Mouse (Mus musculus) CD8-positive naive resting alpha-beta T cell, adult 2 months (primary cell): Measurements from ENCODE around the gene Gpr27.
A peak's percentile ranks its signal among the peaks of the same experiment; 100 is the strongest.

ENCODE experiments used
- DNase-seq, 2 experiments: peaks; one replicate each; pipeline ENCODE4 v3.0.0; 2022; ENCODE audit warnings: low read depth in 2 of 2, low spot score in 2 of 2

Gpr27 gene

DNA sequence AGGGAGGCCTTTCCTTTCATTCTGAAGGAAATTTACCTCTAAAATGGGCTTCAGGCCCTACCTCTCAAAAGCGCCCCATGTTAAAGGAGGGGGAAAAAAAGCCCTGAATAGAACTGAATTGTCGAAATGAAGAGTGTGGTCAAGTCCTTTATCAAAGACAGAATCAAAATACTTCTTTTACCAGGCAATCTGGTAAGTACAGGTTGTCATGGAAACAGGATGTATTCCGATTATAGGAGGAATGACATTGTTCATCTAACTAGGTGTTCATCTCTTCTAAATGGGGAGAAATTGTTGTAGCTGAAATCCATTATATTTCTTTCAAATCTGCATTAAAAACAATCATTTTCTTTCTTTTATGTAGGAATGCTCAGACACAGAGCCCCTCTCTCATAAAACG lies 18.0 kb upstream of the Gpr27 start:
- DNase-seq = no peak

DNA sequence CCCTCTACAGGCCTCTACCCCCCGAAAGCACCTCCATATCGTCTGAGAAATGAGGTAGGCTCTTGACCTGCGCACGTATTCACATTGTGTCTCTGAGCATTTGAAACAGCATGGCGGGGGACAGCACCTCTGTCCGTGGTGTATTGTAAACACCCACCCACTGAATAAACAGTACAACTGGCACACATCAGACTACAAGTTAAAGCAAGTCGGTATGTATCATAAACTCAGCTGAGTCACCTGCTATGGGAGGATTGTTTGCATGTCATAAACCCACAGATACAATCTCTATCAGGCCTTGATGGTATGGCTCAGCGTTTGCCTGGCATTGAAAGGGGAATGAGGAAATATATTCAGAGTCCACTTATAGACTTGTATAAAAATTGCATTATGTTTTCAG lies 15.2 kb upstream of the Gpr27 start:
- DNase-seq = no peak

DNA sequence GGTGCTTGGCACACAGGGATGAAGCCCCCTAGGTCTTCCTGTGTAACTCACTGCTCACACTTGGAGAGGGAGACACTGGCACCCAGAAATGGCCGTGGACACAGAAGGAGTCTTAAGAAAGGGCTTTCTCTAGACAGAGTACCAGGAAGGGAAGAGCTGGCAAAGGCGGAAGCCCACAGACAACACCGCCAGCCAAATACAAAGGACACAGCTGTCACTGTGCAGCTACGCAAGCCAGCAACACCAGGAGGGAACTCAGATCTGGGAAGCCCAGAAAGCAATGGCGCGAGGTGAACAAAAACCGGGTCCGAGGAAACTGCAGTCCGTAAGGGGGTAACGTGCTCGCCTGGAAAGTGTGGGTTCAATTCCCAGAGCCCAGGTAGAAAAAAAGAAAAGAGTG lies 14.4 kb upstream of the Gpr27 start:
- no peak for DNase-seq

DNA sequence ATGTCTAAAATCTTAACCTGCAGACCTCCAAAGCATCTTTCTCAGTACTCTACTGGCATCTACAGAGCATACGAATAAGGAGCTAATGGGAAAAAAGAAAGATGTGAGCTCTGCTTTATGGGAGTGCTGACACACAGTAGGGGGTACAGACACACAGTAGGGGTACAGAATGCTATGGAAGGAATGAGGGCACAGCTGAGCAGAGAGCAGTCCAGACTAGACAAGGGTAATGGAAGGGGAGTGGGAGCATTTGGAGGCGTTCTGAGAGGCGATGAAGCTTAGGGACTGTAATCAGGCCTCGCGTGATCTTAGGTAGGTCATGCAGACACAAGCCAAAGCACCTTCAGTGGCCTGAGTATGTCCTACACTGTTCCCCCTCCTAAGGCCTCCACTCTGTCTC lies 8.5 kb upstream of the Gpr27 start:
- no peak for DNase-seq

DNA sequence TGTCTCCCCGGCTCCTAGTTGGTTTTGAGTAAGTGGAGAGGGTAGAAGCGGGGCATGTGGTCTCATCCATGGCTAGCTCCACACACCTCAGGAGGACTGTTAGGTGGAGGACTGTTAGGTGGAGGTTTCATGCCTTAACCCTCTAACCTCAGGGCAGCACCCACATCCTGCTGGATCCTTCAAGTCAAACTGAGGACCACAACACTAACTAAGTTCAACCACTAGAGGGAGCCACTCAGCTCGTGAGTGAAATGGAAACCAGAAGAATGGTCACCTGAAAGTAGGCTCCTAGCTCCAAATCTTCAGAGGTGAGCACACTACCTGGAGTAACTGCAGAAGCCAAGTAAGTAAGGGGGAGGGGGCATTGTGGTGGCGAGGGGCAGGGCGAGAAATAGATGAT lies 7.6 kb upstream of the Gpr27 start:
- peak; percentile 8 to 42 for DNase-seq

DNA sequence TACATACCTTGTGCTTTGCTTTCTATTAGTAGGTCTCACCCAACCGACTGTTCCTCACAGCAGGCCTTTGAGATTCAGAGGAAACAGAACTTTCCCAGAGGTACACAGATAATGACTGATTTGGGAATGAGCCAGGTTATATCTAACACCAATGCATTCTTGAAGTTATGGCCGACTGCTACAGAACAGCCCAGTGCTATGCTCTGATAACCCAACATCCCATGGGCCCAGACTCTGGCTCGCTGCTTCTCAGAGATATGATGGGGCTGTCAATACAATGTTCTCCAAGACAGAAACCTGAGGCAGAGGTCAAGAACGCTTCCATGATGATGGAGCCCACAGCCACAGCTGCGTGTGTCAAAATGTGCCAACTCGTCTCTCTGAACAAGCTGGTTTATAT lies 4.0 kb upstream of the Gpr27 start:
- no peak for DNase-seq

DNA sequence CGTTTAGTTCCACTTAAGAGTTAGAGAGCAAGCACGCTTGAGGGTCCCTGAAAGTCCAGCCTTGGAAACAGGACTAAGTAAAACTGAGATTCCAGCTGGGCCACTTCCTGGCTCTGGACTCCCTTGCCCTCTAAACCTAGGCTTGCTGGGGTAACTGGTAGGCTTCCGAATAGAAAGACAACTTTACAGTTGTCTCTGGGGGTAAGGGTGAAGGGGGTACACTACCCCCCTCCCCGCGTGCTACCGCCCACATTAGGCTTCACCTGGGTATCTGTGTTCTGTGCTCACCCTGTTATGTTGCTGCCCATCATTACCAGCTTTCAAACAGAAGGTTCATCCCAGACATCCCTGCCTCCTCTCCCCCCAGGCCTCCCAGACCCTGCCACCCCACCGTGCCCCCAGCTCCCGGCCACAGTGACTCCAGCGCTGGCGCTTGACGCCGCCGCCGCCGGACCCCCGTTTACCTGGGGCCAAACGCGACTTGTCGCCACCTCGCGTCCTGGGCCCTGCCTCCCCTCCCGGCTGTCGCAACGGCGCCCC lies 743 bp upstream of the Gpr27 start:
- no peak for DNase-seq

DNA sequence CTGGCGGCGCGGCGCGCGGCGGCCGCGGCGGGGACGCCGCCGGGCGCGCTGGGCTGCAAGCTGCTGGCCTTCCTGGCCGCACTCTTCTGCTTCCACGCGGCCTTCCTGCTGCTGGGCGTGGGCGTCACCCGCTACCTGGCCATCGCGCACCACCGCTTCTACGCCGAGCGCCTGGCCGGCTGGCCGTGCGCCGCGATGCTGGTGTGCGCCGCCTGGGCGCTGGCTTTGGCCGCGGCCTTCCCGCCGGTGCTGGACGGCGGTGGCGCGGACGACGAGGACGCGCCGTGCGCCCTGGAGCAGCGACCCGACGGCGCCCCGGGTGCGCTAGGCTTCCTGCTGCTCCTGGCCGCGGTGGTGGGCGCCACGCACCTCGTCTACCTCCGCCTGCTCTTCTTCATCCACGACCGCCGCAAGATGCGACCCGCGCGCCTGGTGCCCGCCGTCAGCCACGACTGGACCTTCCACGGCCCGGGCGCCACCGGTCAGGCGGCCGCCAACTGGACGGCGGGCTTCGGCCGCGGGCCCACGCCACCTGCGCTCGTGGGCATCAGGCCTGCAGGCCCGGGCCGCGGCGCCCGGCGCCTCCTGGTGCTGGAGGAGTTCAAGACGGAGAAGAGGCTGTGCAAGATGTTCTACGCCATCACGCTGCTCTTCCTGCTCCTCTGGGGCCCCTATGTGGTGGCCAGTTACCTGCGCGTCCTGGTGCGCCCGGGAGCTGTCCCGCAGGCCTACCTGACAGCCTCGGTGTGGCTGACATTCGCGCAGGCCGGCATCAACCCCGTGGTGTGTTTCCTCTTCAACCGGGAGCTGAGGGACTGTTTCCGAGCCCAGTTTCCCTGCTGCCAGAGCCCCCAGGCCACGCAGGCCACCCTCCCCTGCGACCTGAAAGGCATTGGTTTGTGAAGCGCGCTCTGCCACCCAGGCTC lies 700 bp downstream of the Gpr27 start:
- no peak for DNase-seq

DNA sequence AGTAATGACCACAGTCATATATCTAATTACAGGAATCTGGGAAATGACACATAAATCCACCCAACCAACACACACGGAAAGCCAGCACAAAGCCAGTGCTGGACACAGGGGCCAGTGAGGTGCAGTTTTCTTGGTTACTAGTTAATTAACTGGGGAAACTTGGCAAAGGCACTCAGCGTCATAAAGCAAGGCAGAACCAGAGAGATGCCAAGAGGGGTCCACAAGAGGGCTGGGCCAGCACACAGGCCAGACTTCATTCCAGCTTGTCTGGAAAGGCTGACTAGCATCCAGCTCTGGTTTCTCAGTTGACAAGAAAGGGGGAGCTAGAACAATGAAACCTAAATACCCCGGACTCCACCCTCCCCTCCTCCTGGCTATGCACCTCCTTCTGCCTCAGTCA lies 8.0 kb downstream of the Gpr27 start:
- DNase-seq = no peak

DNA sequence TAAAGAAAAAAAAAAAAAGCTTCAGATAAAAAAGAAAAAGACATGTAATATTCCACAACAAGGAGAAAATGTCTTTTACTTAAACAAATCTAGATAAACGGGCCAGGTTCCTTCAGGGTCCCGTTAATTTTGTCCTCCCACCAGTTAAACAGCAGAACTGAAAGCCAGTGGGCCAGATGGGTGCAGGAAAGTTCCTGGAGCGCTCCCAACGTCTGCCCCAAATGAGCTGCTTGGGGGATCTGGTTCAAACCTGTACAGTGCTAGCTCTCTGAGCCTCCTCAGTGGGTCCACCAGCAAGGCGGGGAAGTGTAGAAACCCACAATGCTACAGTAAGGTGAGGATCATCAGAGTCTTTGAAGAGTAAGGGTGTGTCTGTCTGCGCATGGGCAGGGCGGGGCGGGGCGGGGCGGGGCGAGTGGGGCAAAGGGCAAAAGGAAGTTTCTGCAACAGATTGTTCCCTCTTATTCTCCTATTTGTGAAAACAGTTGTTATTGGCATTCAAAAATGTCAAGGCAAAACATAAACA lies 19.2 kb downstream of the Gpr27 start:
- DNase-seq = no peak

DNA sequence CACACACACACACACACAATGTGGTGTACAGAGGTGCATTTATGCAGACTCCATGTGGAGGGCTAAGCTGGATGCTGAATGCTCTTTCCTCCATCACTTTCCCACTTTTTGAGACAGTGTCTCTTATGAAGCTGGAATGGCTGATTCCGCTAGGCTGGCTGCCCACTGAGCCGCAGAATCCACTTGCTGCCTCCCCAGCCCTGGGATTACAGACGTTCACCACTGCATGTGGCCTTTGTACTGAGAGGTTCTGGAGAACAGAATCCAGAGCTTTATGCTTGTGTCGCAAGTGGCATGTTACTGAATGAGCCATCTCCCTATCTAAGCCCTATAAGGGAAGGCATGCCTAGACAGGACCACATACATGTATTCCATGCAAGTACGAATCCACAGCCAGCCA lies 20.8 kb downstream of the Gpr27 start:
- no peak for DNase-seq

DNA sequence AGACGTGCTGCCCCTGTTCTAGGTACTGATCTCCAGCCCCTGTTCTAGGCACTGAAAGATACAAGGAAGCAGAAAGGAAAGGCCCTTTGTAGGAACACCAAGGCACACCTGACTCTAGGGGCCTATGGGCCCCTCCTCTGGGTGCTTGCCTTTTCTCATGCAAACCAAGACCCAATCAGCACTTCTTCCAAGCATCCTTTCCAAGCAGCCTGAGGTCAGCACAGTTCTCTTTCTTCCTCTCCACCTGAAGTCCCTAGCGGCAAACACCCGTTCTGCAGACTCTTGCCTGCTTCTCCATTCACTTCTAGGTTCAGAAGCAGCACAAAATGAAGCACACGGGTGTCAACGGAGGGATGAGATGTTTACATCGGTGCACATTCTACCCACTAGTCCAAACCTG lies 22.7 kb downstream of the Gpr27 start:
- no peak for DNase-seq

DNA sequence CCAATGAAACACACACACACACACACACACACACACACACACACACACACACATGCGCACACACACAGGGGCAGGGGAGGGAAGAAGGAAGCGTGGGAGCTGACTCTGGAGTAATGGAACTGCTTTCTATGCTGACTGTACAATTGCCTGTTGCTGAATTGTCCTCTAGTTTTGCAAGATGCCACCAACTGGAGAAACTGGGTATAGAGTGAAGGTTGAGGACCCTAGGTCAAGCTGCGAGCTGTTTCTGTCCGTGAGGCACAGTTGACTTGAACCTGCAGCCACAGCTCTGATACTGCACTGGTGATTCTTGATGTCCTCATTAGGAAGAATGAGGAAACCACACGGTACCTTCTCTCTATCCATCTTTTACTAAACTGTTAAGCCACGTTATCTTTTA lies 23.4 kb downstream of the Gpr27 start:
- no peak for DNase-seq

DNA sequence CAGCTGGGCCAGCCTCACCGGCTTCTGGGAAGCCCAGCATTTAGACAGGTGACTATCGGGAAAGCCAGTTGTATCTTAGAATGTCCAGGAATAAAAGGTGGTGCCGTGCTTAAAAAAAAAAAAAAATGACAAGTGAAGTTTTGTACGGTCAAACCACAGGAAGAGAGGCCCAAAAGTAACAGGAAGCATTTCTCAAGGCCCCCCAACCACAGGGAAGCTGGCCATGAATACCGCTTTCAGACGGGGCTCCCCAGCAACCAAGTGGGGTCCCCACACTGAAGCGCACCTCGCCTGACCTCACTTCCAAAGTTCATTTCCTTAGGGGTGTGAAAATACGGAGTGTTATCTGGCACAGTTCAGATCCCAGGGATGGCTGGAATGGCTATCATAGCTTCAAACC lies 28.6 kb downstream of the Gpr27 start:
- DNase-seq = no peak

DNA sequence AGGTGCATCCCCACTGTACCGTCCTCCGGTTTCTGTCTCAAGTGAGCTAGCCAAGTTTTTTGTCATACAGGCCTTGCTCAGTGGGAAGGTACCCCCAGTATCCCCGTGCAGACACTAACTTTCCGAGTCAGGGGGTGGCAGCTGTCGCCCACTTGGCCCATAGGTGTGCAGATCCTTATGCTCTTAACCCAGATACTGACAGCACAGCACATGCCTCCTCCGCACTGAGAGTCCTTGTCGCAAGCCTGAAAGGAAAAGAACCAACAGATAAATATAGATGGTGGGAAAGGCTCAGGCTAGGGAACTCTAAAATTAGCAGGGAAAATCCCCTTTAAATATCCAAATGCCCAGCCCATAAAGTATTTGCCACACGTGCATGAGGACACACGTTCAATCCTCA lies 29.9 kb downstream of the Gpr27 start:
- no peak for DNase-seq

DNA sequence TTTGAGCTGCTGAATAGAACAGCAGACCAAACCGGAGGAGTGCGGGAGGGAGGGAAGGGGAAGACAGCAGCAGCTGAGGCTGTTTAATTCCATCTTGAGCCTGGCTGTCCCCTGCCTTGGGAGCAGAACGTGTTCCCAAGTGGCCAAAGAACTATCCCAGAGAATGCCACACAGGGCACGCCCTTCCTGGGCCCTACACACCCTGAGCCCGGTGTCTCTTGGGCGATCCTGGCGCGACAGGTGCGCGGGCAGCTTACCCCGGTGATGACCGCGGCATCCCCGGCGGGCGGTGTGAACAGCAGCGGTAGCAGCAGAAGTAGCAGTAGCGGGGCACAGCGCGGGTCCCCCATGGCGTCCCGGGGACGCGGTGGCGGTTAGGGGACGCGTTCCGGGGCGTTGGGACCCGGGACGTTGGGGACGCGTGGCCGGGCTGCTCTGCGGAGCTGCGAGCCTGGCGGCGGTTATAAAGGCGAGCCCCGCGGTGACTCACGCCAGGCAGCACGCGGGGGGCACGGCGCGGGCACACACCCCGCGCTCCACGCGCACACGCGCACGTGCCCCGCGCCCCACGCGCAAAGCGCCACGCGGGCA lies 33.6 kb downstream of the Gpr27 start, which contains the start of gene Prok2:
Gene Prok2, minus strand, starts transcription at position 422 of the 591 bp plus-strand sequence.
- no peak for DNase-seq

DNA sequence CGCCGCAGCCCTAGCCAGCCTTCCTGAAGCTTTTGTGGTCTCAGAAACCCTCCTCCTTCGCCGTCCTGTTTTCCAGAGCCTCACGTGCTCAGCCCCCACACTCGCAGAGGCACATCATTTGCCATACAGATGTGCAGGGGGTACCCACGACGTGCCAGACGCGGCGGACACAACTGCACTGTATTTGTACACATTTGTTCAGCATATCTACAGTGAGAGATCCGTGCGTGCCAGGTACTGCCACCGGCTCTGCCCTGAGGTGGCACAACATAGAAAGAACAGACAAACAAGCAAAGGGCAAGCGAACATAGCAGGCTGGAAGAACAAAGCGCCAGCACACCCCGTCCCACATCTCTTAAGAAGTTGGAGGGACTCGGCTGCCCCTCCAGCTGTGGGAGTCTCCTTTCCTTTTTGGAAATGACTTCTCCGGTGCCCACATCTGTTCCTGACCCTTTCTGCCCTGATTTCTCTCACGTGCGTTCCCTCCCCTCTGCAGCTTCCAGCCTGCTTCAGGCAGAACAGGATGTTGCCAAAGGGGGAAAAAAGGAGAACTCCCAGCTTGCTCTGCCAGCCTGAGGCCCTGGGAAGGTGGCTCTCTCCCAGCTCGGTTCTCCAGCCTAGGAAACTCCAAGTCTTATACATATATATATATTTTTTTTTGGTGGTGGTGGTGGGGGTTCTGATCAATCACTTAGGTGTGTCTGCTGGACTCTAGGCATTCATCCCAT lies 34.3 kb downstream of the Gpr27 start:
- no peak for DNase-seq

DNA sequence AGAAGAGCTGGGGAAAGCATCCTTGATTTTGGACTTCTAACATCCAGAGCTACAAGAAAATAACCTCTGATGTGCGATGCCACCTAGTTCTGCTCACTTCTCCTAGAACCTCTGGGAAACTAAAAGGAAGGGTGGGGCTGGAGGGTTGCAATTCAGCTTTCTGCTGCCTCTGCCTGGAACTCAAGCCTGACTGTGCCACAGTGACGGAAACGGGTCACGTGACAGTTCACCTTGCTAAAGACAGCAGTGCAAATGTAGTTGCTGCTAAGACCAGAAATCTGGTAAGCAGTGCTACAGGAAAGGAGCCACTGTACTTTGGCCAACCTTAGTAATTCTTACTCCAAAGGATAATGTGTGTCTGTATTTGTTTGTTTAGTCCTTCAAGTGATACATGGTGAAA lies 37.4 kb downstream of the Gpr27 start:
- no peak for DNase-seq

DNA sequence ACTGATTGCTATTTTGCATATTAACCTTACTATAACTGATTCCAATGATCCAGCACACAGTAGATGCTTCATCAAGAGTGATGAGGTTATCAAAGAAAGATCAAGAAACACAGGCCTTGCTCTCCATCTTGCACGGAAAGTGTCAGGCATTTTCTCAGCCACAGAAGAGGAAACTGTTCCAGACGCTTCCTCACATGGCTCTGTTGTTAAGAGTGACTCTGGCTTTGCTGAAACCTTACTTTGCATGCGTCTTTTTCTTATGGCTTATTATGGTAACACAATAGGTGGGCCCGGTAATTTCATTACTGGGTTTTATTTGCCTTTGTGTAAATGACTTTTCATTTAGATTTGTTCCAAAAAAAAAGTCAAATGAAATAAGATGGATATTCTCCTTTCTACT lies 39.4 kb downstream of the Gpr27 start:
- DNase-seq = no peak

DNA sequence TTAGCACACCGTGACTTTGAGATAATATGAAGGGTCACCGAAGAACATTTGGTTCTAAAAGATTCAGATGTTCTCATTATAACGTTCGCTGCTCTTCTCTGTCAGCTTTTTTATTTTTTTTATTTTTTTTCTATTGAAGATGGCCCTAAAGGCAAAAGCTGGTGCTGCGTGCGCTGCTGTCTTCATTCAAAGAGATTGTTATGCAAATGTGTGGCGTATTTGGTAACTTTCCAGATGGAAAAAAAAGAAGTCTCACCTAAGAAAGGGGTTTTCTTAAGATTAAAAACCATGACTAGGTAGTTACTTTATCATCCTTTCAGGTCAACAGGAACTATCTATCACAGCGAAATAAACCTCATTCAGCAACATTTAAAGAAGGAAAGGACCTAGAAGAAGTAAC lies 40.2 kb downstream of the Gpr27 start:
- no peak for DNase-seq

DNA sequence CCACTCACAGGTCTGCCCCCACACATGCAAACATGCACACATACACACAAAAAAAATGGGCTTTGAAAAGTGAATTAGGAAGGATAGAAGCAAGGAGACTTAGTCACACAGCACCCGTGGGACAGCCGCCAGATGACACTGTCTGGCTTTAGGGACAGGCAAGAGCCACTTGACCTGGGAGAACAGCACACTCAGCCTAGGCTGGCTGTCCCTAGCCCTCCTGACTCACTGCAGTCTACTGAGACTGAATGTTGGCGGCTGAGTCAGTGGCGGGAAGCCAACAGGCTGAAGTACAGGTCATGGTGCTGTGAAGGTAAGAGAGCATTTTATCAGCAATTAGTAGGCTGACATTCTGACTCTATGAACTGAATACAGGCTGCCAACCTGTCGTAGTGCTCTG lies 42.2 kb downstream of the Gpr27 start:
- no peak for DNase-seq

DNA sequence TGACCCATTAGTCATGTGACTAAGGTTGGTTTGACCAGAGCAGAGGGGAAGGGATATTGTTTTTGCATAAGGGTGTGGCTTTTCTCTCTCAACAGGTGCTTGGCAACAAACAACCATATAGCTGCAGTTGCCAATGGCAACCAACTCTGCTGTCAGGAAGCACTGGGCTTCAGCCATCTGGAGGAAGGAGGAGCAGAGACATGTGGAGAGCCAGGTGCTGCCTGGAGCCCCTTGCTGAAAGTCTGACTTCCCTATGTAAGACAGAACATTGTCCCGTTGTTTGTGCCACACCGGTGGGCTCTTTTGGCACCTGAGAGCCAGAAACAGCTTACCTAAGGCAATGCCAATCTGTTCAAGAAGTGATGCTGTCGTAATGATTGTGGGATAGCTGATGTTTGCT lies 50.4 kb downstream of the Gpr27 start:
- DNase-seq = no peak
